ENCODE assay signal across 10 mouse cellular contexts in genomic region chr17:45169257-45169994, GRCm38 (mm10).
DNase-seq lines count a peak whose midpoint lies in the region; ATAC-seq lines count a peak whose summit lies in the region.
"Had no signal": no experiment of that assay in that cellular context is flagged by ENCODE, and none has a peak within 500 bp of the region (broad histone marks: within the 10 kb centered on the region; RNA-seq: fewer than 3 reads in every experiment).

No protein-coding gene starts in this region.

- H3K36me3 ChIP-seq in hindbrain, embryonic 12.5 days: no peaks in the 10 kb centered on the region
- no peaks in the 10 kb centered on the region for H3K36me3 ChIP-seq in hindbrain, embryonic 10.5 days
- H3K36me3 ChIP-seq in hindbrain, embryonic 14.5 days (replicated peaks; ENCODE audit: control insufficient read depth, insufficient read depth): no peaks in the 10 kb centered on the region
- H3K36me3 ChIP-seq: heart, embryonic 15.5 days had no signal

- H3K9ac ChIP-seq in hindbrain, embryonic 12.5 days: no peak overlapping the region
- no peak overlapping the region for H3K9ac ChIP-seq in hindbrain, embryonic 14.5 days
- H3K9ac ChIP-seq: heart, embryonic 15.5 days; liver, embryonic 14.5 days had no signal

- H3K9me3 ChIP-seq in hindbrain, embryonic 12.5 days (replicated peaks): no peaks in the 10 kb centered on the region
- H3K9me3 ChIP-seq in hindbrain, embryonic 10.5 days: no peaks in the 10 kb centered on the region
- H3K9me3 ChIP-seq in hindbrain, embryonic 14.5 days (ENCODE audit: control insufficient read depth, low read length): no peaks in the 10 kb centered on the region
- H3K9me3 ChIP-seq: heart, embryonic 15.5 days had no signal

- no peak overlapping the region for H3K4me3 ChIP-seq in hindbrain, embryonic 12.5 days
- no peak overlapping the region for H3K4me3 ChIP-seq in hindbrain, embryonic 10.5 days
- H3K4me3 ChIP-seq in hindbrain, embryonic 14.5 days (replicated peaks; ENCODE audit: low read length): no peak overlapping the region
- H3K4me3 ChIP-seq: heart, embryonic 15.5 days had no signal

- ATAC-seq in hindbrain, embryonic 12.5 days (ENCODE audit: low FRiP score): peak; percentile 68
- no peak for ATAC-seq in hindbrain, embryonic 14.5 days (ENCODE audit: low FRiP score)

- no peak for DNase-seq in hindbrain, embryonic 10.5 days (ENCODE audit: low spot score)
- no peak for DNase-seq in hindbrain, embryonic 14.5 days (ENCODE audit: low spot score)
- DNase-seq in left cerebral cortex, postnatal 14 days (ENCODE audit: low spot score in 2 of 2): peak; percentile 55 to 80
- DNase-seq in right cerebral cortex, postnatal 14 days: peak; percentile 49
- DNase-seq in gastrocnemius, postnatal 14 days: no peak
- no peak for DNase-seq in adrenal gland, postnatal 4 days (ENCODE audit: low spot score in 2 of 2)
- DNase-seq in spleen, postnatal 36 days (ENCODE audit: low spot score in 2 of 2): no peak

- no peak overlapping the region for H3K4me2 ChIP-seq in hindbrain, embryonic 12.5 days (replicated peaks)
- no peak overlapping the region for H3K4me2 ChIP-seq in hindbrain, embryonic 14.5 days (replicated peaks)
- H3K4me2 ChIP-seq: heart, embryonic 15.5 days had no signal

- intact Hi-C loops in left cerebral cortex, postnatal 14 days (cut with DNase I): no loop called here
- intact Hi-C loops in gastrocnemius, postnatal 14 days (cut with DNase I; ENCODE audit: low total_unique reads): no loop called here

- H3K27me3 ChIP-seq in hindbrain, embryonic 12.5 days: no peaks in the 10 kb centered on the region
- H3K27me3 ChIP-seq in hindbrain, embryonic 10.5 days (ENCODE audit: insufficient read depth, poor library complexity, severe bottlenecking): 0 out of 2 replicates have a peak, but pooled peaks cover 4% of the 10 kb centered on the region
- H3K27me3 ChIP-seq in hindbrain, embryonic 14.5 days (ENCODE audit: control insufficient read depth, insufficient read depth, low read length): no peaks in the 10 kb centered on the region
- H3K27me3 ChIP-seq: heart, embryonic 15.5 days had no signal

- H3K27ac ChIP-seq in hindbrain, embryonic 12.5 days: no peak overlapping the region
- no peak overlapping the region for H3K27ac ChIP-seq in hindbrain, embryonic 10.5 days
- 0 out of 2 replicates have a peak overlapping the region, but pooled peaks have one; percentile 32 for H3K27ac ChIP-seq in hindbrain, embryonic 14.5 days
- H3K27ac ChIP-seq: heart, embryonic 15.5 days; liver, embryonic 14.5 days had no signal

- 56% methylated on average over 10 of the region's 10 CpGs for WGBS in hindbrain, embryonic 12.5 days
- WGBS in hindbrain, embryonic 10.5 days: 71% methylated on average over 10 of the region's 10 CpGs
- 55% methylated on average over 10 of the region's 10 CpGs for WGBS in hindbrain, embryonic 14.5 days

- H3K4me1 ChIP-seq in hindbrain, embryonic 12.5 days: peaks cover 12% of the 10 kb centered on the region
- H3K4me1 ChIP-seq in hindbrain, embryonic 10.5 days (replicated peaks): 0 out of 2 replicates have a peak, but pooled peaks cover 14% of the 10 kb centered on the region
- H3K4me1 ChIP-seq in hindbrain, embryonic 14.5 days (replicated peaks; ENCODE audit: control insufficient read depth, insufficient read depth, low read length): peaks cover 8% of the 10 kb centered on the region

Comparison
In these comparisons a context has a peak if more than half of its experiments do, and no peak if none do; other contexts are left out.
1. DNase-seq: peak in left cerebral cortex, postnatal 14 days (2 of 2) and right cerebral cortex, postnatal 14 days (single experiment); none in hindbrain, embryonic 10.5 days (single experiment), hindbrain, embryonic 14.5 days (single experiment), gastrocnemius, postnatal 14 days (single experiment), adrenal gland, postnatal 4 days (0 of 2) and spleen, postnatal 36 days (0 of 2).